10 mouse cellular contexts compared by ENCODE assay signal in the genomic region with DNA sequence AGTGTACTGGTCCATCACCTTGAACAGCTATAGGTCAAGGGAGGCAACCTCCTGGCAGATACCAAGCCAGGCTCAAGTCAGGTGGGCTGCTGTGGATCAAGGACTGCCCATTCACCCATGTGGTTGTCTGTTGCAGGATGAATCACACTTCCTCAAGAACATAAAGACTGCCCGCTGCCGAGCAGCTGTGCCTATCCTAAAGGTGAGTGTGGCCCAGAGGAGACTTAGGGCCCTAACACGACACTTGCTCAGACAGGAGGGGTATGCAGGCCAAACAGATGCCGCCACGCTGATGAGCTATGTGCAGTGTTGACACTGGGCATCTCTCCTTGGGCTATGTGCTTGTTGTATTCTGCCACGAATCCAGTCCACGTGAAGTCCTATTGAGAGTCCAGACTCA.
"Had no signal": no experiment of that assay in that cellular context is flagged by ENCODE, and none has a peak within 500 bp of the region (broad histone marks: within the 10 kb centered on the region; RNA-seq: fewer than 3 reads in every experiment).

No protein-coding gene starts in this region.

- DNase-seq: lung, postnatal 10 days; lung, postnatal 4 days; thymus, postnatal 4 days had no signal

- H3K27me3 ChIP-seq: limb, embryonic 15.5 days; liver, embryonic 12.5 days; neural tube, embryonic 12.5 days had no signal

- H3K4me1 ChIP-seq: liver, embryonic 12.5 days; midbrain, embryonic 10.5 days had no signal

- H3K4me2 ChIP-seq: limb, embryonic 15.5 days; liver, embryonic 12.5 days; lung, embryonic 14.5 days; neural tube, embryonic 12.5 days had no signal

- H3K4me3 ChIP-seq: left cerebral cortex, adult 2 months; limb, embryonic 15.5 days; liver, embryonic 12.5 days; midbrain, embryonic 10.5 days; neural tube, embryonic 12.5 days had no signal

- ATAC-seq: liver, embryonic 12.5 days had no signal

- H3K9ac ChIP-seq: limb, embryonic 15.5 days; liver, embryonic 12.5 days; lung, embryonic 14.5 days; neural tube, embryonic 12.5 days had no signal

- H3K9me3 ChIP-seq: limb, embryonic 15.5 days; liver, embryonic 12.5 days; midbrain, embryonic 10.5 days; neural tube, embryonic 12.5 days had no signal

- H3K27ac ChIP-seq: left cerebral cortex, adult 2 months; limb, embryonic 15.5 days; liver, embryonic 12.5 days; midbrain, embryonic 10.5 days; neural tube, embryonic 12.5 days; stomach, postnatal 0 days had no signal
